Mouse (Mus musculus) forebrain, embryonic 13.5 days (tissue): ENCODE measurements around the gene Tle6. TPM values are rescaled to one million over a fixed set of nuclear protein-coding genes. Genes with fewer than 3 reads are reported as not detected.
"Not testable (repeated sequence)": the region's sequence is repeated elsewhere in the genome, so short reads cannot be mapped to it uniquely, and the experiment has no call there.

Experiments
- ATAC-seq: fragments of 200-750 bp; cut with Nextera tagmentation; 2 replicates; pipeline ENCODE4 v1.8.0; 2017
- H3K27ac ChIP-seq: fragments of 300-500 bp; sonication (generic); 2 replicates; pipeline ENCODE4 v1.5.1; 2015; ENCODE audit warnings: inconsistent platforms, mild to moderate bottlenecking, moderate library complexity
- H3K27me3 ChIP-seq: fragments of 300-500 bp; sonication (generic); 2 replicates; pipeline ENCODE4 v1.6.1; 2015; ENCODE audit warnings: mild to moderate bottlenecking, inconsistent platforms
- H3K36me3 ChIP-seq: fragments of 300-500 bp; sonication (generic); 2 replicates; pipeline ENCODE4 v1.6.1; 2015; ENCODE audit warnings: mild to moderate bottlenecking, inconsistent platforms; ENCODE audit not compliant: poor library complexity, severe bottlenecking
- H3K4me1 ChIP-seq: fragments of 300-500 bp; sonication (generic); 2 replicates; pipeline ENCODE4 v1.6.1; 2015; ENCODE audit warnings: inconsistent platforms
- H3K4me2 ChIP-seq: fragments of 300-500 bp; sonication (generic); 2 replicates; pipeline ENCODE4 v1.6.1; 2015; ENCODE audit warnings: inconsistent platforms, mild to moderate bottlenecking, moderate library complexity
- H3K4me3 ChIP-seq: fragments of 300-500 bp; sonication (generic); 2 replicates; pipeline ENCODE4 v1.5.1; 2015; ENCODE audit warnings: mild to moderate bottlenecking, inconsistent platforms
- H3K9ac ChIP-seq: fragments of 300-500 bp; sonication (generic); 2 replicates; pipeline ENCODE4 v1.6.1; 2015; ENCODE audit warnings: mild to moderate bottlenecking, inconsistent platforms
- H3K9me3 ChIP-seq: fragments of 300-500 bp; sonication (generic); replicated peaks from 2 replicates; pipeline ENCODE4 v1.6.1; 2016; ENCODE audit warnings: inconsistent platforms
- whole genome bisulfite sequencing: fragments of 180-500 bp; shearing (Covaris S2); methylation state at CpG from one replicate; pipeline ENCODE4 v1.1.7; 2015; 5-methylcytosine and 5-hydroxymethylcytosine counted together
- polyA plus RNA-seq: library from polyadenylated mRNA; unstranded; fragments of >200 nt; fragmentation: Nextera tagmentation; extraction: Ambion mirVana; gene quantifications from 2 replicates; pipeline ENCODE4 v1.2.1, GENCODE M21; 2015

Gene Tle6
- polyA plus RNA-seq, 1 experiment from 2014 or later, result 1.8 TPM

DNA sequence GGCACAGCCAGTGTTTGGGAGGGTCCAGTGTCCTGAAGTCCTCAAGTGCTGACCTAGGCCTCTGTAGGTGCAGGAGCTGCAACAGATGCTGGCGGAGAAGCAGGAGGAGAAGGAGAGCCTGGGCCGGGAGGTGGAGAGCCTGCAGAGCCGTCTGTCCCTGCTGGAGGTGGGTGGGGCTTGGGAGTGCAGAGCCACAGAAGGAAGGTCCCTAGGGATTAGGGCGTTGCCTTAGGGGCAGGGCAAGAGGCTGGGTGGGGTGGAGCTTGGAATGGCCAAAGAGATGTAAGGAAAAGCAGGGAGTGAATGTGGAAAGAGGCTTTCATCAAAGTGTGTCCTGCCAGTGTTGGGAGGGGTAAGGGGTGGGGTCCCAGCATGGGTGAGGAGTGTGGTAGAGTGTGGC, 40.0 kb upstream of the Tle6 start:
- H3K9me3 ChIP-seq, H3K4me2 ChIP-seq, H3K36me3 ChIP-seq, ATAC-seq, H3K27ac ChIP-seq, H3K27me3 ChIP-seq, H3K4me3 ChIP-seq, H3K9ac ChIP-seq: not testable (repeated sequence)
- WGBS, result 43% methylated on average over 4 of the region's 4 CpGs
- H3K4me1 ChIP-seq, result peaks cover 26% of the 10 kb centered on the region

DNA sequence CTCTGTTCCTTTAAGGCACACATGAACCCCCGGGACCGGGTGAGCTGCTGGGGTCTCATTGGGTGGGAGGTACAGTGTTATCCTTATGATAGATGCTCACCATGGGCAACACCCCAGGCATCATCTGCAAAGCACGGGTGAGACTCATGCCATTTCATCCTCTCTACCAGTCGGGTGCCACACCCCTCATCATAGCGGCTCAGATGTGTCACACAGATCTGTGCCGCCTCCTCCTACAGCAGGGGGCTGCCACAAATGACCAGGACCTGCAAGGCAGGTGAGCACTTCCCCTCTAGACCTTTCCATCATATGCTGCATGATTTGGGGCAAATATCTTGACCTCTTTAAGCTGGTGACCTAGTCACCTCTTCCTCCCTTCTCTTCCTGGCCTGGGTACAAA, 37.2 kb upstream of the Tle6 start:
- Histone ChIP-seq H3K9ac (no peak overlapping the region), H3K27me3 (peaks cover 8% of the 10 kb centered on the region; the same call in 1 of the 2 replicates)
- 71% methylated on average over 6 of the region's 6 CpGs for WGBS

DNA sequence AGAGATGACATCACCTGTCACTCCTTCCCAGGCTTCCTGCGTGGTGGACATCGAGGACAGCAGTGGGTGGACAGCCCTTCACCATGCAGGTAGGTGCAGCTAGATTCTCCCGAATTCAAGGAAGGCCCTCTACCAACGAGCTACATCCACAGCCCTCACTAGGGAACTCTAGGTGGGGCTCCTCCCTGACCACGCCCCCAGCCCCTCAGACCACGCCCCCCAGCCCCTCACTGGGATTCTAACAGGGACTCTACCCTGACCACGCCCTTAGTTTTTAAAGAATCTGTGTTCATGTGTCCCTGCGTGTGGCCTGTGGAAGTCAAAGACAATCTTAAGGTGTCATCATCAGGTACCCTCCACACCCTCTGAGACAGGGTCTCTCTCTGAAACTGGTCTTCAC, 35.5 kb upstream of the Tle6 start:
- Histone ChIP-seq H3K4me3 (no peak overlapping the region), H3K9ac (no peak overlapping the region), H3K4me1 (peaks cover 15% of the 10 kb centered on the region), H3K4me2 (no peak overlapping the region), H3K27me3 (peaks cover 8% of the 10 kb centered on the region; the same call in 1 of the 2 replicates), H3K36me3 (no peaks in the 10 kb centered on the region), H3K9me3 (no peaks in the 10 kb centered on the region), H3K27ac (no peak overlapping the region)
- 18% methylated on average over 8 of the region's 8 CpGs for WGBS
- no peak for ATAC-seq

More for the DNA sequence above, 37.2 kb upstream of the Tle6 start:
- Histone ChIP-seq H3K4me1 (peaks cover 33% of the 10 kb centered on the region), H3K4me2 (no peak overlapping the region), H3K36me3 (no peaks in the 10 kb centered on the region), H3K9me3 (no peaks in the 10 kb centered on the region), H3K4me3 (no peak overlapping the region), H3K27ac (no peak overlapping the region)
- ATAC-seq, result no peak

DNA sequence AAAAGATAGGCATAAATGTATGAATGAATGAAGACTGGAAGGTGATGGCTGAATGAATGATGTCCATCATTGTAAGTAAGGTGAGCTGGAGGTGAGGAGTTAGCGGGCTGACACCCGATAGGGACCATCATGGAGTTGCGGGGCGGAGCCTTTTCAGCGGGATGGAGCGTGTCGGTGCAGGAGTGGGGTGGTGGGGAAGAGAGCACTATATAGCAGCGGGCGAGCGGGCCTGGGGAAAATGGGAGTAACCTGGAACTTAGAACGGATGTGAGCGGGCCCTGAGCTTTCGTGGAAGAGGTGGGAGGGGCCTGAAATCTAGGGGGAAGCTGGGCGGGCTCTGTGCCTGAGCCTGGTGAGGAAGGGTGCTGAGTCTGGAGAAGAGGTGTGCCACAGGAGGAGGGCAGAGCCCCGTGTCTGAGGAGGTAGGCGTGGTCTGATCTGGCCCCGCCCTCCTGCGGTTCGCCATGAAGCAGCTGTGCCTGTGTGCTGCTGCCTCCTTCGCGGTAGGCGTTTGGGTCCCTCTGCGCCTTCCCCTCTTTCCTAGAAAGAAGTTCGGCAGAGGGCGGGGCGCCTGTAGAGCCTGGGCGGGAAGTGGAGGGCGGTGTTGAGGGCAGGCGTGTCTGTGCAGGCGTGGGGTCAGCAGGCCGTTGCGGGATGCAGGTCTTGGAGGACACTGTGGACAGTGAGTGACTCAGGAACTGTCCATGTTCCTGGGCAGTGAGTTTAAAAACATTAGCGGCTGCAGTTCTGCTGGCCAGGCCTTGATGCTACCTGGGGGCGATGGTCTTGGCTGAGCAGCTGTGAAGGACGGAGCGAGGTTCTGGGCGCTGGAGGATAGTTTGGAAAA, 32.6 kb upstream of the Tle6 start:
- no peak overlapping the region for H3K27ac ChIP-seq

DNA sequence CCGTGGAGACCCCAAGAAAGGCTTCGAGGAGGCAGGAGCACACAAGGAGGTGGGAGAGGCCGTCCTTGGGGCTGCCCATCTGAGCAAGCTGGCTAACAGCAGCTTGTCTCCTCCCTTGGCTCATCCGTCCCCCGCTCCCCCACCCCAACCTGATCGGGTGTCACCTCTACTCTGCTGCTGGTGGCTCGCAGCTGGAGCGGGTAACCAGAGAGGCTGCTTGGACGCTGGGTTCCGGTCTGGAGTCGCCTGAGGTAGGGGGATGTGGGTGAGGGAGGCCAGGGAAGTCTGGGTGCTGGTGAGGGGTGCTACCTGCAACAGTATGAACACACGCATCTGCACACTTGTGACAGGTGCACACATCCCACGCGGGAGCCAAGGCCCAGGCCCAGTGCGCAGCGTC, 27.5 kb upstream of the Tle6 start, which contains the start of gene Ankrd24:
TSS of gene Ankrd24 (plus strand) at position 151 of the 400 bp plus-strand sequence.
- H3K27me3 ChIP-seq, result 0 out of 2 replicates have a peak, but pooled peaks cover 3% of the 10 kb centered on the region
- 88% methylated on average over 16 of the region's 16 CpGs for WGBS
- peaks cover 23% of the 10 kb centered on the region for H3K36me3 ChIP-seq

More for the DNA sequence above, 32.6 kb upstream of the Tle6 start:
- H3K9me3 ChIP-seq, result no peaks in the 10 kb centered on the region
- H3K36me3 ChIP-seq, result no peaks in the 10 kb centered on the region
- peak overlapping the region; percentile 71 for H3K4me2 ChIP-seq
- ATAC-seq, result peak; percentile 92
- H3K4me1 ChIP-seq, result peaks cover 10% of the 10 kb centered on the region
- peak overlapping the region; percentile 43 for H3K4me3 ChIP-seq
- peaks cover 10% of the 10 kb centered on the region; the same call in 1 of the 2 replicates for H3K27me3 ChIP-seq
- 3% methylated on average over 37 of the region's 37 CpGs for WGBS
- H3K9ac ChIP-seq, result peak overlapping the region; percentile 68

DNA sequence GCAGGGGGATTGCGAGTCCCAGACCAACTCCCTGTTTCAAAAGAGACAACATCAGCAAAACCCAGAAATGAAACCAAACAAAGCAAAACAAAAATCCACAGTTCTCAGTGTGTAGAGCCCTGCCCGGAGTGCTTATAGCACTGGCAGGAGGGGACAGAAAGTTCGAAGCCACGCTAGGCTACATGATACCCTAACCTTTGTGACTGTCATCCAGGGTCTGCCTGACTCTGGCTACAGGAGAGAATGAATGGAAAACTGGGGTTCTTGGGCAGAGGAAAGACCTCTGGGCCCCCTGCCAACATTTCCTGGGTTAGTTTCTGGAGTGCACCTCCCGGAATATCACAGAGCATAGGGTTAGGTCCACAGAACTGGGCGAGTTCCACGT, 27.0 kb upstream of the Tle6 start:
- peak; percentile 54 for ATAC-seq
- Histone ChIP-seq H3K4me3 (peak overlapping the region; percentile 78), H3K27ac (peak overlapping the region; percentile 88), H3K36me3 (peaks cover 27% of the 10 kb centered on the region), H3K9ac (peak overlapping the region; percentile 88), H3K9me3 (no peaks in the 10 kb centered on the region), H3K27me3 (0 out of 2 replicates have a peak, but pooled peaks cover 3% of the 10 kb centered on the region), H3K4me2 (peak overlapping the region; percentile 88), H3K4me1 (peaks cover 18% of the 10 kb centered on the region)
- 65% methylated on average over 7 of the region's 7 CpGs for WGBS

More for the DNA sequence above, 27.5 kb upstream of the Tle6 start, which contains the start of gene Ankrd24:
- H3K4me1 ChIP-seq, result peaks cover 20% of the 10 kb centered on the region
- peak within 1 kb of the TSS; percentile 88 for H3K27ac ChIP-seq
- ATAC-seq, result no peak
- peak within 1 kb of the TSS; percentile 88 for H3K4me2 ChIP-seq
- peak within 1 kb of the TSS; percentile 78 for H3K4me3 ChIP-seq
- H3K9ac ChIP-seq, result peak within 1 kb of the TSS; percentile 88
- no peaks in the 10 kb centered on the region for H3K9me3 ChIP-seq

DNA sequence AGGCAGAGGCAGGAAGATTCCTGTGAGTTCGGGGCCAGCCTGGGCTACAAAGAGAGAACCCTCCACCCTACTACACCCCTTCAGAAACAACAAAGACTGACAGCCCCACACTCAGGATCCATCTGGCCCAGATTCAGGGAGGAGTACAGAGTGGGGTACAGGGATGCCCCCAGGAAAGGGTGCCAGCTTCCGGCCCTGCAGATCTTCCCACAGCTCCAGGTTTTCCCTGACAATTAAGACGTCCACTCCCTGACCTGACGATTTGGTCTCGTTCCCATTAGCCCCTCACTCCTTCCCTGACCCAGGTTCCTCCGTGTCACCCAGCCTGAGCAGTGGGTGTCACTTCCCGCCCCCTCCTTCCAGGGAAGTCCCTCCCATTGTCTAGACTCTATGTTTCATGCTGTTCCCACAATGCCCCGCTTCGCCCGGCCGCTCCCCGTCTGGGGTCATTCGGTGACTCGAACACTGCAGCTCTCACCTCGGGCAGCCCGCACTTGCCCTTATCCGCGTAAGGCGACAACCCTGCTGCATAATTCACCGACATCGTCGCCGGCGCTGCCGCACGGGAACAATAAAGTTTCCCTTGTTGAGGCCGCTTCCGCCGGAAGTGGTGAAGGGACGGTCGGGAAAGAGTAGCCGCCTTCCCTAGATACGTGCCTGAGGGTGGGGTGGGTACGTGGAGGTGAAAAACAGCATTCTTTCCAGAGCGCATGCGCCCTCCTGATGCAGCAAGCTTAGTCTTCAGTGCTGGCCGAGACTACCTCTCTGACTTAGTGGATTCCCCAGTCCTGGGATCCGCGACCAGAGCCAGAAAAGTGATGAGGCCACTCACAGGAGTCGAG, 26.3 kb upstream of the Tle6 start, which contains the start of gene Sirt6:
TSS of gene Sirt6 (minus strand) at position 804 of the 842 bp plus-strand sequence.
- peak within 1 kb of the TSS; percentile 88 for H3K9ac ChIP-seq
- peaks cover 18% of the 10 kb centered on the region for H3K4me1 ChIP-seq
- peaks cover 33% of the 10 kb centered on the region for H3K36me3 ChIP-seq
- 6% methylated on average over 40 of the region's 40 CpGs for WGBS
- H3K4me3 ChIP-seq, result peak within 1 kb of the TSS; percentile 78
- no peaks in the 10 kb centered on the region for H3K9me3 ChIP-seq
- H3K27ac ChIP-seq, result peak within 1 kb of the TSS; percentile 88
- ATAC-seq, result peak; percentile 93
- H3K27me3 ChIP-seq, result 0 out of 2 replicates have a peak, but pooled peaks cover 3% of the 10 kb centered on the region
- peak within 1 kb of the TSS; percentile 88 for H3K4me2 ChIP-seq

DNA sequence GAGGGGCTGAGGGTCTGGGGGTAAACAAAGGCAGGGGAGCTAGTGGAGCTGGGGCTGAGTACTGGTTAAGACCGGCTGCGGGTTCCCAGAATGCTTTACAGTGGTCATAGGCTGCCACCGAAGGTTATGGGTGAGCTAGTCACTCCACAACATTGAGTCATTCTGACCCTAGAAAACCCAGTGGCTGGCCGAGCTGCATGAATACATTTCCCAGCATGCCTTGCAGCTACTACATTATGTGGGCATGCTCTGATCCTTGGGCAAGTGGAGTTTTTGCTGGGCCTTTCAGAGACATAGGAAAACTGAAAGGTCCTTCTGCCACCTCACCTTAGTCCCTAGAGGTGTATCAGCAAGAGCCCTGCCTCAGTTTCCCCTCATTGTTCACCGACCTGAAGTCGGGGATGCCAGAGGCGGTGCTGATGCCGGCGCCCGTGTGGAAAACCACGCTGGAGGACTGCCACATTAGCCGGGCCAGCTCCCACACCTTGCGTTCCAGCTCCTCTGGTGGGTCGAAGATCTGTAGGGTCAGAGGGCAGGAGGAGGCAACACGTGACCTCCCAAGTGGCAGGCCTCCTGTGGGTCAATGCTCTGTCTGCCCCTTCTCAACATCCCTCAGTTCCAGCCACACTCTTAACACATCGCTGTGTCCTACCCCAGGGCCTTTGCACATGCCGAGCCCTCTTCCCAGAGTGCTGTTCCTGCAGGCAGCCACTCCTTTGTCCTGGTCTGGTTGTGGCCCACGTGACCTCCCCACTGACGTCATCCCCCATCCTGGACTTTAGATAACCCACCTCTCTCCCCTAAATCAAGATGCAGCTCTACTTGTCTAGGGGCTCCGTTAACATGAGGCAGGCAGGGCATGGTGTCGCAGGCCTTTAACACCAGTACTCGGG, 25.5 kb upstream of the Tle6 start:
- Histone ChIP-seq H3K36me3 (peaks cover 41% of the 10 kb centered on the region), H3K4me2 (peak overlapping the region; percentile 88), H3K27ac (peak overlapping the region; percentile 88; the same call in 1 of the 2 replicates), H3K27me3 (0 out of 2 replicates have a peak, but pooled peaks cover 3% of the 10 kb centered on the region), H3K4me1 (peaks cover 18% of the 10 kb centered on the region), H3K4me3 (peak overlapping the region; percentile 78), H3K9ac (peak overlapping the region; percentile 88), H3K9me3 (no peaks in the 10 kb centered on the region)
- peak; percentile 8; the same call in 1 of the 2 replicates for ATAC-seq
- WGBS, result 91% methylated on average over 22 of the region's 22 CpGs

DNA sequence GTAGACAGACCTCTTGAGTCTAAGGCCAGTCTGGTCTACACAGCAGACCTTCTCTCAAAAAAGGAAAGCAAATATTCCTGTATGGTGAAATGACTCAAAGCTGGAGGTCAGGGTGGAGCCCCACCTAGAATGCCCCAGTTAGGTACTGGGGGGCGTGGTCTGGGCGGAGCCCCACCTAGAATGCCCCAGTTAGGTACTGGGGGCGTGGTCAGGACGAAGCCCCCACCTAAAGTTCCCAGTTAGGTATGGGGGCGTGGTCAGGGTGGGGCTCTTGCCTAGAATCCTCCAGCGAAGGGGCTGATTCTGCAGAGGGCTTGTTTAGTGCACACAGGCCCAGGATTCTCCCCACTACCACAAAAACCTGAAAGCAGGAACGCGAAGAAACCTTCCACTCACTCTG, 22.6 kb upstream of the Tle6 start:
- WGBS, result 67% methylated on average over 8 of the region's 8 CpGs
- no peaks in the 10 kb centered on the region for H3K9me3 ChIP-seq
- no peak for ATAC-seq
- peaks cover 55% of the 10 kb centered on the region for H3K36me3 ChIP-seq
- H3K27me3 ChIP-seq, result 0 out of 2 replicates have a peak, but pooled peaks cover under 1% of the 10 kb centered on the region
- H3K27ac ChIP-seq, result no peak overlapping the region
- no peak overlapping the region for H3K4me2 ChIP-seq
- H3K9ac ChIP-seq, result no peak overlapping the region
- H3K4me1 ChIP-seq, result peaks cover 18% of the 10 kb centered on the region
- no peak overlapping the region for H3K4me3 ChIP-seq

DNA sequence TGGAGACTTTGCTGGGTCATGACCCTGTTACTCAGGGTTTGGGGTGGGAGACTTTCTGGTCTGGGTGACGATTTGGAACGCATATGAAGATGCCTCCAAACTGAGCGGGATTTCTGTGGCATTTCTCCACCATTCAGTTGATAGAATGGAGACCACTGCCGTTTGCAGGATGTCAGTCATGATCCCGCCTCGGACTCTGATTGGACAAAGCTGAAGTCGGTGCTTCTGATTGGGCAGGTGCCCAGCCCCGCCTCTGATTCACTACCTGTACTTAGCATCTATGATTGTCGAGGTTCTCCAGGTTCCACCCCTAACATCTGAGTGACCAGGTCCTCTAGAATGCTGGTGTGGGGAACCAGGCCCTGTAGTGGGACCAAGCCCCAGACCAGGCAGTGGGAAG, 19.9 kb upstream of the Tle6 start:
- Histone ChIP-seq H3K27me3 (no peaks in the 10 kb centered on the region), H3K9me3 (no peaks in the 10 kb centered on the region), H3K4me3 (no peak overlapping the region), H3K4me2 (no peak overlapping the region), H3K36me3 (peaks cover 55% of the 10 kb centered on the region), H3K27ac (no peak overlapping the region), H3K4me1 (no peaks in the 10 kb centered on the region), H3K9ac (no peak overlapping the region)
- WGBS, result 70% methylated on average over 9 of the region's 9 CpGs
- no peak for ATAC-seq

DNA sequence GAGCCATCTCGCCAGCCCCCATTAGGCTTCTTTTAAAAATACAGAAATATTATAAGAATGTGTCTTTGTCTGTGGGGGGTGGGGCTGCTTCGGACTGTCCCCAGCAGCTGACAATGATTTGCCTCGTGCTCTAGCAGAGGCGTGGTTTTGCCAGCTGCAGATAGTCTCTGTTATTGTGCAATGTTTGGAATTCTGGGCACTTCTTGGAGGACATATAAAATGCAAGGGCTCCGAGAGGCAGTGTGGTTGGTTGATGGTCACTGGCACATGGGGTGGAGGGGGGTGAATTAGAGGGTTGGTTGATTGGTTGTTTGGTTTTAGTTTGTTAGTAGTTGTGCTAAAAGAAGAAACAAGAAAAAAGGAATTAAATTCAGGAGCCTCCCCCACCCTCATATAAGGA, 19.1 kb upstream of the Tle6 start:
- Histone ChIP-seq H3K9me3 (no peaks in the 10 kb centered on the region), H3K27ac (no peak overlapping the region), H3K36me3 (peaks cover 48% of the 10 kb centered on the region), H3K4me3 (no peak overlapping the region), H3K4me1 (no peaks in the 10 kb centered on the region), H3K4me2 (no peak overlapping the region), H3K9ac (no peak overlapping the region), H3K27me3 (no peaks in the 10 kb centered on the region)
- ATAC-seq, result no peak
- WGBS, result 92% methylated on average over 5 of the region's 5 CpGs
